Mouse (Mus musculus) liver, embryonic 13.5 days (tissue): ENCODE data around the gene Actg1. TPM values are rescaled to one million over a fixed set of nuclear protein-coding genes. Genes with fewer than 3 reads are reported as not detected.
"Not testable (repeated sequence)": the region's sequence is repeated elsewhere in the genome, so short reads cannot be mapped to it uniquely, and the experiment has no call there.

Experiments used
- ATAC-seq: fragments of 200-750 bp; cut with Nextera tagmentation; 2 replicates; pipeline ENCODE4 v1.8.0; 2017; ENCODE audit warnings: low read depth, mild to moderate bottlenecking, moderate number of reproducible peaks, moderate library complexity
- DNase-seq: peaks from one replicate; pipeline ENCODE4 v3.0.0; 2022
- H3K27ac ChIP-seq: fragments of 300-500 bp; sonication (generic); 2 replicates; pipeline ENCODE4 v1.5.1; 2015; ENCODE audit warnings: moderate library complexity, mild to moderate bottlenecking, inconsistent platforms
- H3K27me3 ChIP-seq: fragments of 300-500 bp; sonication (generic); 2 replicates; pipeline ENCODE4 v1.6.1; 2015; ENCODE audit warnings: mild to moderate bottlenecking, inconsistent platforms
- H3K36me3 ChIP-seq: fragments of 300-500 bp; sonication (generic); 2 replicates; pipeline ENCODE4 v1.6.1; 2015; ENCODE audit warnings: mild to moderate bottlenecking, inconsistent platforms
- H3K4me1 ChIP-seq: fragments of 300-500 bp; sonication (generic); replicated peaks from 2 replicates; pipeline ENCODE4 v1.6.1; 2015; ENCODE audit warnings: inconsistent platforms
- H3K4me2 ChIP-seq: fragments of 300-500 bp; sonication (generic); 2 replicates; pipeline ENCODE4 v1.6.1; 2015; ENCODE audit warnings: inconsistent platforms, mild to moderate bottlenecking, moderate library complexity
- H3K4me3 ChIP-seq: fragments of 300-500 bp; sonication (generic); replicated peaks from 2 replicates; pipeline ENCODE4 v1.5.1; 2015; ENCODE audit warnings: mild to moderate bottlenecking, inconsistent platforms
- H3K9ac ChIP-seq: fragments of 300-500 bp; sonication (generic); 2 replicates; pipeline ENCODE4 v1.6.1; 2015; ENCODE audit warnings: mild to moderate bottlenecking, inconsistent platforms
- H3K9me3 ChIP-seq: fragments of 300-500 bp; sonication (generic); replicated peaks from 2 replicates; pipeline ENCODE4 v1.6.1; 2016; ENCODE audit warnings: inconsistent platforms
- WGBS: fragments of 180-500 bp; shearing (Covaris S2); methylation state at CpG from one replicate; pipeline ENCODE4 v1.1.7; 2015; ENCODE audit not compliant: insufficient replicate concordance; 5-methylcytosine and 5-hydroxymethylcytosine counted together
- polyA plus RNA-seq: library from polyadenylated mRNA; unstranded; fragments of >200 nt; fragmentation: Nextera tagmentation; extraction: Ambion mirVana; gene quantifications from 2 replicates; pipeline ENCODE4 v1.2.1, GENCODE M21; 2015

Actg1 gene
- polyA plus RNA-seq, 1 experiment from 2014 or later, result 712 TPM

DNA sequence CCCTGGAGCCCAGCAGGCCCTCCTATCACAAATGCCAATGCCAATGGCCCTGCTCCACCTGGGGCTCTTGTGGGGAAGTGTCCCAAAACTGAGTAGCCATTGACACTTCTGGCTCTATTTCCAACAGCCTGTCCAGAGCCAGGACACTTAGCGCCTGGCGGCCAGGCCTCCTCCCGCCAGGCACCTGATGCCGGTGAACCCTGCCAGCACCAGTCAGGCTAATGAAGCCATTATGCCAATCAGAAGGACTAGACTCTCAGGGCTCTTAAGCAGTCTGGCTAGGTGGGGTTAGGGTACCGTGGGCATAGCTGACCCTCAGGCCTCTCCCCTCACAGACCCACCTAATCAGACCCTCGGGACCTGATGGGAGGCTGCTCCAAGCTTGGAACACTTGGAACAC, 11.0 kb upstream of the Actg1 start:
- Histone ChIP-seq H3K4me3 (no peak overlapping the region), H3K27me3 (peaks cover 11% of the 10 kb centered on the region; the same call in 1 of the 2 replicates), H3K9ac (no peak overlapping the region), H3K9me3 (no peaks in the 10 kb centered on the region), H3K36me3 (no peaks in the 10 kb centered on the region), H3K27ac (no peak overlapping the region), H3K4me1 (peaks cover 41% of the 10 kb centered on the region), H3K4me2 (no peak overlapping the region)
- WGBS, result 78% methylated on average over 6 of the region's 6 CpGs
- DNase-seq (no peak), ATAC-seq (no peak)

DNA sequence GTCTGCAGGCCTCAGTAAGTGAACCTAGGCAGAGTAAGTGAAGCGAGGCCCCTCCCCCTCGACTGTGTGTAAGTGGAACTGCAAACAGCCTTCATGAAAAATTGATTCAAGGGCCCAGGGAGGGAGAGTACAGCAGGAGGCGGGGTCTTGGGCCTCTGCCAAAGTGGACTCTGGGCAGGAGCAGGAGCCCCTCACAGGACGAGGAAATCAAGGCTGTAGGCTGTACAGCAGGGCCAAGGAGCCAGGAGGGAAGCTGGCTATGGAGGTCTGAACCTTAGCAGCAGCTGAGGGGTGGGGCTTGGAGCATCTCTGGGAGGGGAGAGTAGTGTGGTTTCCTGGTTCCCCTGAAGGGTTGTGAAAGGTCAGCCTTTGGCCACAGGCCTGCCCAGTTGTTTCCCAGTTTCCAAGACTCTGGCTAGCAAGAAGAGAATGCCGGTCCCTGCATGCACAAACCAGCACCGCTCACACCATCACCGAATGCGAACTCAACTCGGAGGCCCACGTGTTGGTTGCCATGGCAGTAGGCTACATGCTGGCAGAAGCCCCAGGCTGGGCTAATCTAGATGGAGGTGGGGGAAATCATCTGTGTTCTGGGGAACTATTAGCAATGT, 9.6 kb upstream of the Actg1 start:
- Histone ChIP-seq H3K4me2 (0 out of 2 replicates have a peak overlapping the region, but pooled peaks have one; percentile 9), H3K27ac (peak overlapping the region; percentile 26; the same call in 1 of the 2 replicates), H3K9ac (0 out of 2 replicates have a peak overlapping the region, but pooled peaks have one; percentile 2)

DNA sequence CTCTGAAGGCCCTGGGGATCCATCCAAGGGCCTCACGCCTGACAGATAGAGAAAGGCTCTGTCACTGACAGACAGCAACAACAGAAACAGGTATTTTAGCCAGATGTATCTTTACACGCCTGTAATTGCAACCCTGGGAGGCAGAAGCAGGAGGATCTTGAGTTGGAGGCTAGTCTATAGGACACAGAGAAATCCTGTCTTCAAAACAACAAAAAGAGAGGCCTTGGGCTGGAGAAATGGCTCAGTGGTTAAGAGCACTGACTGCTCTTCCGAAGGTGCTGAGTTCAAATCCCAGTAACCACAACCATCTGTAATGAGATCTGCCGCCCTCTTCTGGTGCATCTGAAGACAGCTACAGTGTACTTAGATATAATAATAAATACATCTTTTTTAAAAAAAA, 8.6 kb upstream of the Actg1 start:
- peaks cover 66% of the 10 kb centered on the region for H3K4me1 ChIP-seq
- H3K27ac ChIP-seq, result peak overlapping the region; percentile 93
- WGBS, result 80% methylated on average over 4 of the region's 4 CpGs
- H3K4me2 ChIP-seq, result no peak overlapping the region
- ATAC-seq, result no peak
- no peak overlapping the region for H3K4me3 ChIP-seq
- H3K9me3 ChIP-seq, result no peaks in the 10 kb centered on the region
- no peaks in the 10 kb centered on the region for H3K36me3 ChIP-seq
- DNase-seq, result no peak
- H3K27me3 ChIP-seq, result peaks cover 5% of the 10 kb centered on the region; the same call in 1 of the 2 replicates
- no peak overlapping the region for H3K9ac ChIP-seq

More for the DNA sequence above, 9.6 kb upstream of the Actg1 start:
- Histone ChIP-seq H3K36me3 (no peaks in the 10 kb centered on the region), H3K27me3 (peaks cover 6% of the 10 kb centered on the region; the same call in 1 of the 2 replicates), H3K9me3 (no peaks in the 10 kb centered on the region), H3K4me1 (peaks cover 56% of the 10 kb centered on the region), H3K4me3 (no peak overlapping the region)
- DNase-seq, result no peak
- ATAC-seq, result no peak
- WGBS, result 37% methylated on average over 10 of the region's 10 CpGs

DNA sequence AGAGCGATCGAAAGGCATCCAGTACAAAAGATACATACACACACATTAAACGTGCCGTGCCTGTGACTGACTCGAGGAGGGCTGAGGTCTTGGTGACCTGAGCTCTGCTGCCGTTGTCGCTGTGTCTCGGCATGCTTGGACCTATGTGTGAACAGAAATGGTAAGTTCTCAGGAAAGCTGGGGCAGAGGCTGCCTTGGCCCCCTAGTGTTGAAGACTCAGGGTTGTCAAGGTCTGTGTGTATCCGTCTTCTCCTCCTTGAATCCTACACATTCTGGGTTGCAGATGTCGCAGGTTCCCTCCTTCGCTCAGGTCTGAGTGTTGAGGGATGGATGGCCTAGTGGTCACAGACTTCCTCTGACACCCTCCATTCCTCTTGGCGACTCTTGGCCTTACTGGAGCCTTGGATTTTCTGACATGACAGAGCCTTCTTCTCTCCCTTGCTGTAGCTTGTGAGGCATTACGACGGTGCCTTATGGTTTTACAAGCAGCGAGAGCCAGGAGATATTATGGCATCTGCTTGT, 8.0 kb upstream of the Actg1 start:
- Histone ChIP-seq H3K27ac (peak overlapping the region; percentile 93), H3K4me1 (peaks cover 71% of the 10 kb centered on the region)
- WGBS, result 81% methylated on average over 15 of the region's 15 CpGs

DNA sequence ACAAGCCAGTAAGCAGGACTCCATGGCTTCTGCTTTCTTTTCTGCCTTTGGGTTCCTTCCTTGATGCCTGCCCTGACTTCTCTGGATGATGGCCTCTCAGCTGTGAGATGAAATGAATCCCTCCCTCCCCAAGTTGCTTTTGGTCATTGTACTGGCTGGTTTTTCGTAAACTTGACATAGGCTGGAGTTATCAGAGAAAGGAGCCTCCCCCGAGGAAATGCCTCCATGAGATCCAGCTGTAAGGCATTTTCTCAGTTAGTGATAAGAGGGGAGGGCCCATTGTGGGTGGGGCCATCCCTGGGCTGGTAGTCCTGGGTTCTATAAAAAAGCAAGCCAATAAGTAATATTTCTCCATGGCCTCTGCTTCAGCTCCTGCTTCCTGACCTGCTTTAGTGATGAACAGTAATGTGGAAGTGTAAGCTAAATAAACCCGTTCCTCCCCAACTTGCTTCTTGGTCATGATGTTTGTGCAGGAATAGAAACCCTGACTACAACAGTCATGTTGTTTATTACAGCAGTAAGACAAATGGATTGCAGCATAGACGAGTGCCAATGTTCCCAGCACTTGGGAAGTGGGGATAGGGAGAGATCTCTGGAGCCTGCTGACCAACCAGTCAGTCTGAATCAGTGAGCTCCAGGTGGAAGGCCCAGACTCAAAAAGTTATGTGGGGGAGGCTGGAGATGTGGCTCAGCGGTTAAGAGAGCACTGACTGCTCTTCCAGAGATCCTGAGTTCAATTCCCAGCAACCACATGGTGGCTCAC, 7.1 kb upstream of the Actg1 start:
- Histone ChIP-seq H3K36me3 (no peaks in the 10 kb centered on the region), H3K4me3 (peak overlapping the region; percentile 26; the same call in 1 of the 2 replicates), H3K9me3 (no peaks in the 10 kb centered on the region), H3K27ac (peak overlapping the region; percentile 93), H3K4me1 (peaks cover 80% of the 10 kb centered on the region), H3K4me2 (peak overlapping the region; percentile 78), H3K9ac (peak overlapping the region; percentile 79), H3K27me3 (peaks cover 14% of the 10 kb centered on the region)
- DNase-seq (peak; percentile 59), ATAC-seq (peak; percentile 15; the same call in 1 of the 2 replicates)
- WGBS, result 41% methylated on average over 5 of the region's 5 CpGs

More for the DNA sequence above, 8.0 kb upstream of the Actg1 start:
- Histone ChIP-seq H3K36me3 (no peaks in the 10 kb centered on the region), H3K9me3 (no peaks in the 10 kb centered on the region), H3K27me3 (peaks cover 9% of the 10 kb centered on the region; the same call in 1 of the 2 replicates), H3K4me3 (no peak overlapping the region), H3K4me2 (no peak overlapping the region), H3K9ac (no peak overlapping the region)
- DNase-seq (no peak), ATAC-seq (no peak)

DNA sequence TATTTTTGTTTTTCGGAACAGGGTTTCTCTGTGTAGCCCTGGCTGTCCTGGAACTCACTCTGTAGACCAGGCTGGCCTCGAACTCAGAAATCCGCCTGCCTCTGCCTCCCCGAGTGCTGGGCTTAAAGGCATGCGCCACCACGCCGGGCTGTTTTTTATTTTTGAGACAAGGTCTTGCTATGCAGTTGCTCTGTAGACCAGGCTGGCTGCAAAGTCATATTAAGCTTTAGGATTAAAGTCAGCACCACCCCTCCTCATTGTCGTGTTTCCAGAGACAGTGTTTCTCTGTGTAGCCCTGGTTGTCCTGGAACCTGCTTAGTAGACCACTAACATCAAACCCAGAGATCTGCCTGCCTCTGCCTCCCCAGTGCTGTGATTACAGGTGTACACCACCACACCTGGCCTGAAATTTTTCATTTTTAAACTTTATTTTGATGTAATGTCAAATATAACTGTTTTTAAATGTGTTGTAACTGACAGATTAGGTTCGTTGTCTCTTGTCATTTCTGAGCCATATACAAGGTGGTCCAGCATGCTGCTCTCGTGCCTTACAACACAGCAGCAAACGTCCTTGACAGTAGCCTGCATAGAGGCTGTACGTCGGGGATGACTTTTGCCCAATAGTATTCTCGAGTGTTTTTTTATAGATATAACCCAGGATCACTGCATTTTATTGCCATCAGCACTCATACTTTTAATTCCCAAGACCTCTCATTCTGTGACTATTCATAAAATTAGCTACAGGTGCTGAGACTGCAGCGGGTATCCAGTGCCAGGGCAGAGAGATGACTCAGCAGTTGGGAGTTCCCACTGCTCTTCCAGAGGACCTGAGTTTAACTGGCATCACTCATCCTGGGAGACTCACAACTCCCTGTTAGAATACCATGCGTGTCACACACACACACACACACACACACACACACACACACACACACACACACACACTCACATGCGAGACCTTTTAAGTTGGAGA, 6.2 kb upstream of the Actg1 start:
- H3K9ac ChIP-seq, result peak overlapping the region; percentile 79
- peak overlapping the region; percentile 26 for H3K4me3 ChIP-seq
- DNase-seq (no peak), ATAC-seq (no peak)
- peak overlapping the region; percentile 78 for H3K4me2 ChIP-seq
- H3K27me3 ChIP-seq, result peaks cover 23% of the 10 kb centered on the region
- no peaks in the 10 kb centered on the region for H3K9me3 ChIP-seq
- H3K27ac ChIP-seq, result peak overlapping the region; percentile 93
- H3K36me3 ChIP-seq, result no peaks in the 10 kb centered on the region
- peaks cover 89% of the 10 kb centered on the region for H3K4me1 ChIP-seq
- 72% methylated on average over 17 of the region's 17 CpGs for WGBS

DNA sequence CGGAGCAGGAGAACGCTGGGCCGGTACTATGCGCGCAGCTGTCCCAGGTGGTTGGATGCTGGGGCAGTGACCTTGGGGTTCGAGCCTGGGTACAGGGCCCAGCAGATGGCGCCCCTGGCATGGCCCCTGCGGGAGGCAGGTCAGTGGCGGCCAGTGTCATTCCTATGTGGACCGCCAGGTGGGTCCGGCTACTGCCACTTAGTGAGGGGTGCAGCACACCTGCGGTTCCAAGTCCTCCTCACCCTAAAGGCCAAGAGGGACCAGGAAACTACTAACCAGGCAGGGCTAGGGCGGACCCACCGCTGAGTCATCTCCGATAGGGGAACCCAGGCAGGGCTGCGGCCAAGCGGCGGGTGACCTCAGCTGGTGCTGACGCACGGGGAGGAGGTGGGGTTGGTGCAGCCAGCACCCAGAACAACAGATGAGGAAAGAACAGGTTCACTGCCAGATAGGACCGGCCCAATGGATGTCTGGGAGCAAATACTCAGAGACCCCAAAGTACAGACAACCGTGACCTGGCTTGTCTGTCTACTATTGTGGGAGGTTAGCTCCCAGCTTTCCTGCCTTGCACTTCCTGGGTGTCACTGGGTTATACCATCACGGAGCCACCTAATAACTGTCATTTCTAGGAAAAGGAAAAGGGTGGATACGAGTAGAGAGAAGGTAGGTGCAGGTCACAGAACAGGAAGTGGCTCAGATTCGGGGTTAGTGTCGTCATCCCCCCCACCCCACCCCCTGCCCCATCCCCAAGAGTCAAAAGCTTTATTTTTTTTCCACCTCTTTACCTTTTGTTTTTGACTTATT, 5.4 kb upstream of the Actg1 start:
- ATAC-seq (peak; percentile 92), DNase-seq (peak; percentile 93)
- Histone ChIP-seq H3K9ac (peak overlapping the region; percentile 79), H3K27me3 (peaks cover 29% of the 10 kb centered on the region), H3K4me1 (peaks cover 97% of the 10 kb centered on the region), H3K4me3 (peak overlapping the region; percentile 51), H3K9me3 (no peaks in the 10 kb centered on the region), H3K4me2 (peak overlapping the region; percentile 78), H3K36me3 (no peaks in the 10 kb centered on the region), H3K27ac (peak overlapping the region; percentile 93)
- WGBS, result 5% methylated on average over 26 of the region's 26 CpGs

DNA sequence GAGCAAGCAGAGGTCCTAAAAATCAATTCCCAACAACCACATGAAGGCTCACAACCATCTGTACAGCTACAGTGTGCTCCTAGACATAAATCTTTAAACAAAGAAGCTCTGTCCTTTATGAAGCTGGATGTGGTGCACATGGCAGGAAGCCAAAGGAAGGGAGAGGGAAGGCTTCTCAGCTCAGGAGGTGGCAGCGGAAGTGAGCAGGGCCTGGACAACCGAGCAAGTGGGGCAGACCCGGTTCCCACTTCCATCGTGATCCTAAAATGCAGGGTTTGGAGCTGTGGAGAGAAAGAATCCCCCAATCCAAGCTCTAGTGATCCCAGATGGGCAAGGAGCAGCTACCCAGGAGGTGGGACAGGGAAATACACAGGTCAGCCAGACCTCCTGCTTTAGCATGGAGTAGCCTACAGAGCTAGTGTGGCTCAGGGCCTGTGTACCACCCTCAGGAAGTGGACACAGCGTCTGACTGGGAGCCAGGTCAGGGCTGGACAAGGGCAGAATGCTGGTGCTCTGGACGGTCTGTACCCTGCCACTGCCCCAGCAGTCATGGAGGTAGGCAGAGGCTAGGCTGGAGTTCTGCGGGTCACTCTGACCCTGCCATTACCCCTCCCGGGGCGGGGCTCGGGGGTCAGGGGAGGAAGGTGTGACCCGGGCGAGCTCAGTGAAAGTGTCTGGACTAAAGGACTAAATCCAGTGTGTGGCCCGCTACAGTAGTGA, 4.4 kb upstream of the Actg1 start:
- H3K4me3 ChIP-seq, result 0 out of 2 replicates have a peak overlapping the region, but pooled peaks have one; percentile 51
- ATAC-seq, result no peak
- H3K27ac ChIP-seq, result peak overlapping the region; percentile 93
- peak overlapping the region; percentile 78 for H3K4me2 ChIP-seq
- H3K9me3 ChIP-seq, result no peaks in the 10 kb centered on the region
- H3K9ac ChIP-seq, result peak overlapping the region; percentile 79
- H3K36me3 ChIP-seq, result no peaks in the 10 kb centered on the region
- 66% methylated on average over 13 of the region's 13 CpGs for WGBS
- peaks cover 90% of the 10 kb centered on the region for H3K4me1 ChIP-seq
- no peak for DNase-seq
- peaks cover 29% of the 10 kb centered on the region for H3K27me3 ChIP-seq

DNA sequence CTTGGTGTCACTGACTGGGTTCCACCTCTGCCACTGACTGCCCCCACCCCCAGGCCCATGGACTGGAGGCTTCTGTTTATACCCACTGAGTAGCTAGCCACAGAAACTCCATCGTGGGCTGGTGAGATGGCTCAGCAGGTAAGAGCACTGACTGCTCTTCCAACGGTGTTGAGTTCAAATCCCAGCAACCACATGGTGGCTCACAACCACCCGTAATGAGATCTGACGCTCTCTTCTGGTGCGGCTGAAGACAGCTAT, 3.7 kb upstream of the Actg1 start:
- not testable (repeated sequence) for ATAC-seq, H3K4me2 ChIP-seq, DNase-seq, H3K36me3 ChIP-seq, H3K9ac ChIP-seq, H3K9me3 ChIP-seq, H3K4me3 ChIP-seq
- Histone ChIP-seq H3K4me1 (peaks cover 89% of the 10 kb centered on the region), H3K27me3 (peaks cover 29% of the 10 kb centered on the region), H3K27ac (peak overlapping the region; percentile 48; the same call in 1 of the 2 replicates)
- WGBS, result 88% methylated on average over 5 of the region's 5 CpGs
